Mouse (Mus musculus) CH12.LX (cell line): ENCODE measurements at regions not wholly inside any gene's neighbourhood (a gene's known extent, or its start where the extent isn't known, plus 50 kb on each side); places are given as distances from the start of the nearest gene placed in this dataset.

Source experiments
- DNase-seq: peaks from one replicate; pipeline ENCODE4 v3.0.0-alpha.2; 2013; ENCODE audit errors: extremely low read depth
- H3K27ac ChIP-seq: 2 replicates; pipeline ENCODE4 v1.5.1; 2012; ENCODE audit warnings: low read depth, mild to moderate bottlenecking, control low read depth, moderate library complexity; ENCODE audit not compliant: insufficient read depth
- H3K27me3 ChIP-seq: replicated peaks from 2 replicates; pipeline ENCODE3; 2012; ENCODE audit warnings: inconsistent platforms
- H3K36me3 ChIP-seq, 2 experiments: replicated peaks in 1 of 2; 2 replicates each; pipeline versions ENCODE3 to v1.6.1; 2012; ENCODE audit warnings: inconsistent platforms in 1 of 2, low read length in 1 of 2, mild to moderate bottlenecking in 1 of 2, mixed read lengths in 1 of 2, moderate library complexity in 1 of 2; ENCODE audit not compliant: control insufficient read depth in 1 of 2, insufficient read depth in 1 of 2
- H3K4me1 ChIP-seq, 2 experiments: 2 replicates each; pipeline ENCODE4 v1.6.1; 2012; ENCODE audit warnings: inconsistent platforms in 1 of 2, moderate library complexity in 1 of 2; ENCODE audit not compliant: insufficient read depth in 2 of 2, control insufficient read depth in 1 of 2
- H3K4me2 ChIP-seq: 2 replicates; pipeline ENCODE4 v1.6.1; 2012; ENCODE audit warnings: low read depth, mild to moderate bottlenecking, control low read depth; ENCODE audit not compliant: poor library complexity, insufficient read depth, severe bottlenecking
- H3K4me3 ChIP-seq, 3 experiments: fragments of 150-350 bp in 1 of 3; sonication (generic) in 1 of 3; replicated peaks in 1 of 3; 2 replicates each; pipeline versions ENCODE3 to v1.5.1; 2011 to 2012; ENCODE audit warnings: low read depth in 2 of 3, low read length in 2 of 3, mild to moderate bottlenecking in 2 of 3, moderate library complexity in 2 of 3, control low read depth in 1 of 3, improper control_type of control experiment in 1 of 3, inconsistent platforms in 1 of 3, mixed read lengths in 1 of 3; ENCODE audit not compliant: poor library complexity in 1 of 3
- H3K79me2 ChIP-seq: replicated peaks from 2 replicates; pipeline ENCODE4 v1.6.1; 2012; ENCODE audit warnings: mild to moderate bottlenecking, moderate library complexity; ENCODE audit not compliant: control insufficient read depth, poor library complexity, insufficient read depth, severe bottlenecking; ENCODE audit errors: extremely low read depth
- H3K9ac ChIP-seq: 2 replicates; pipeline ENCODE4 v1.6.1; 2012; ENCODE audit warnings: low read depth, mild to moderate bottlenecking, control low read depth, moderate library complexity; ENCODE audit not compliant: insufficient read depth
- H3K9me3 ChIP-seq: replicated peaks from 2 replicates; pipeline ENCODE3; 2012; ENCODE audit warnings: low read length, inconsistent platforms, mixed read lengths
- CHD1 ChIP-seq: IDR thresholded peaks from 2 replicates; pipeline ENCODE4 v1.6.1; 2012; ENCODE audit warnings: low read depth, low read length, improper control_type of control experiment, inconsistent platforms
- CHD2 ChIP-seq: IDR thresholded peaks from 2 replicates; pipeline ENCODE4 v1.6.1; 2011; ENCODE audit warnings: low read length, improper control_type of control experiment
- CTCF ChIP-seq, 2 experiments: IDR thresholded peaks in 1 of 2; conservative IDR thresholded peaks in 1 of 2; 2 replicates each; pipeline ENCODE4 v1.5.1; 2011 to 2012; ENCODE audit warnings: low read depth in 2 of 2, low read length in 2 of 2, improper control_type of control experiment in 1 of 2, inconsistent platforms in 1 of 2, mild to moderate bottlenecking in 1 of 2, moderate library complexity in 1 of 2
- E2F4 ChIP-seq: IDR thresholded peaks from 2 replicates; pipeline ENCODE4 v1.6.1; 2011; ENCODE audit warnings: low read depth, low read length, improper control_type of control experiment; ENCODE audit not compliant: insufficient replicate concordance
- ETS1 ChIP-seq: conservative IDR thresholded peaks from 2 replicates; pipeline ENCODE4 v1.6.1; 2012; ENCODE audit warnings: low read depth, mild to moderate bottlenecking, inconsistent platforms, low read length, improper control_type of control experiment, moderate library complexity
- GABPA ChIP-seq: IDR thresholded peaks from 2 replicates; pipeline ENCODE4 v1.6.1; 2012; ENCODE audit warnings: low read depth, low read length, improper control_type of control experiment, inconsistent platforms; ENCODE audit not compliant: insufficient replicate concordance
- HCFC1 ChIP-seq: IDR thresholded peaks from 2 replicates; pipeline ENCODE4 v1.6.1; 2012; ENCODE audit warnings: low read depth, mild to moderate bottlenecking, inconsistent platforms, low read length, improper control_type of control experiment
- JUND ChIP-seq: conservative IDR thresholded peaks from 2 replicates; pipeline ENCODE4 v1.6.1; 2011; ENCODE audit warnings: low read depth, low read length, improper control_type of control experiment
- MAZ ChIP-seq: IDR thresholded peaks from 2 replicates; pipeline ENCODE4 v1.6.1; 2012; ENCODE audit warnings: low read depth, mild to moderate bottlenecking, inconsistent platforms, low read length, improper control_type of control experiment, moderate library complexity
- MEF2A ChIP-seq: IDR thresholded peaks from 2 replicates; pipeline ENCODE4 v1.6.1; 2014; ENCODE audit warnings: low read depth, mild to moderate bottlenecking, inconsistent platforms, low read length, improper control_type of control experiment, borderline replicate concordance
- MXI1 ChIP-seq: IDR thresholded peaks from 2 replicates; pipeline ENCODE4 v1.6.1; 2011; ENCODE audit warnings: mild to moderate bottlenecking, low read depth, low read length, improper control_type of control experiment
- MYC ChIP-seq: IDR thresholded peaks from 2 replicates; pipeline ENCODE4 v1.6.1; 2011; ENCODE audit warnings: low read depth, mild to moderate bottlenecking, improper control_type of control experiment, low read length
- NELFE ChIP-seq: IDR thresholded peaks from 2 replicates; pipeline ENCODE4 v1.6.1; 2011; ENCODE audit warnings: low read depth, low read length, improper control_type of control experiment
- NRF1 ChIP-seq: IDR thresholded peaks from 2 replicates; pipeline ENCODE4 v1.6.1; 2014; ENCODE audit warnings: low read depth, mild to moderate bottlenecking, inconsistent platforms, low read length, improper control_type of control experiment, moderate library complexity
- SMC3 ChIP-seq: IDR thresholded peaks from 2 replicates; pipeline ENCODE4 v1.6.1; 2011; ENCODE audit warnings: low read depth, low read length, improper control_type of control experiment
- TCF12 ChIP-seq: IDR thresholded peaks from 2 replicates; pipeline ENCODE4 v1.6.1; 2014; ENCODE audit warnings: low read depth, mild to moderate bottlenecking, inconsistent platforms, low read length, improper control_type of control experiment
- UBTF ChIP-seq: IDR thresholded peaks from 2 replicates; pipeline ENCODE4 v1.6.1; 2012; ENCODE audit warnings: low read depth, mild to moderate bottlenecking, inconsistent platforms, low read length, improper control_type of control experiment, moderate library complexity
- USF2 ChIP-seq: conservative IDR thresholded peaks from 2 replicates; pipeline ENCODE4 v1.6.1; 2011; ENCODE audit warnings: low read depth, low read length, improper control_type of control experiment
- ZC3H11A ChIP-seq: IDR thresholded peaks from 2 replicates; pipeline ENCODE4 v1.6.1; 2012; ENCODE audit warnings: low read depth, mild to moderate bottlenecking, inconsistent platforms, low read length, improper control_type of control experiment
- ZKSCAN1 ChIP-seq: IDR thresholded peaks from 2 replicates; pipeline ENCODE4 v1.6.1; 2012; ENCODE audit warnings: low read depth, inconsistent platforms, low read length, improper control_type of control experiment, borderline replicate concordance
- ZNF384 ChIP-seq: IDR thresholded peaks from 2 replicates; pipeline ENCODE4 v1.6.1; 2012; ENCODE audit warnings: low read depth, low read length, improper control_type of control experiment, inconsistent platforms
- dilution Hi-C: fragments of 300-500 bp; cut with MboI; formaldehyde crosslinking; loops from 2 replicates; pipeline ENCODE4 v1.14.3; 2020; ENCODE audit warnings: low sequenced_read_pairs; ENCODE audit not compliant: extremely low pct_unique_long_range_greater_than_20kb, extremely low pct_ligation_motif_present
- in situ Hi-C: fragments of 300-500 bp; cut with MboI; formaldehyde crosslinking; loops from 3 replicates; pipeline ENCODE4 v1.14.3; 2019; ENCODE audit warnings: low sequenced_read_pairs, low pct_ligation_motif_present, low pct_unique_long_range_greater_than_20kb, mixed read lengths

GRCm38 (mm10) chr11:15698001-15698756 lies 559.3 kb upstream of the Vstm2a start:
- DNase-seq, result no peak
- no peaks in the 10 kb centered on the region for H3K79me2 ChIP-seq
- no peaks in the 10 kb centered on the region for H3K9me3 ChIP-seq
- H3K27ac ChIP-seq, result no peak overlapping the region
- H3K27me3 ChIP-seq, result no peaks in the 10 kb centered on the region
- H3K9ac ChIP-seq, result no peak overlapping the region
- in situ Hi-C loops (no loop called here), dilution Hi-C loops (no loop called here)
- no peak for TF ChIP-seq TCF12
- no peak for TF ChIP-seq ZKSCAN1
- TF ChIP-seq HCFC1, result no peak
- no peak for TF ChIP-seq UBTF
- no peak for TF ChIP-seq MYC
- TF ChIP-seq USF2, result no peak
- TF ChIP-seq NELFE, result no peak
- no peak for TF ChIP-seq GABPA
- no peak for TF ChIP-seq SMC3
- no peak for TF ChIP-seq CHD1
- no peak for TF ChIP-seq MEF2A
- H3K4me3 ChIP-seq, result no peak overlapping the region
- H3K36me3 ChIP-seq, result no peaks in the 10 kb centered on the region
- no peak overlapping the region for H3K4me2 ChIP-seq
- no peaks in the 10 kb centered on the region for H3K4me1 ChIP-seq

GRCm38 (mm10) chr11:15715987-15716386 lies 541.5 kb upstream of the Vstm2a start:
- dilution Hi-C loops, result no loop called here

More at GRCm38 (mm10) chr11:15715987-15716386, 541.5 kb upstream of the Vstm2a start:
- Histone ChIP-seq H3K79me2 (no peaks in the 10 kb centered on the region), H3K9me3 (no peaks in the 10 kb centered on the region), H3K27ac (no peak overlapping the region), H3K9ac (no peak overlapping the region), H3K4me1 (no peaks in the 10 kb centered on the region), H3K4me2 (no peak overlapping the region), H3K27me3 (no peaks in the 10 kb centered on the region), H3K36me3 (no peaks in the 10 kb centered on the region), H3K4me3 (no peak overlapping the region)
- in situ Hi-C loops, result no loop called here
- TF ChIP-seq CHD2 (no peak), E2F4 (no peak), NRF1 (no peak), MXI1 (no peak), MYC (no peak), ZNF384 (no peak), GABPA (no peak), CTCF (conservative IDR thresholded peaks at IDR 0.05 in 1 of 2, IDR thresholded peaks at IDR 0.05 in 1 of 2; ENCODE audit: low read depth in 2 of 2, low read length in 2 of 2) (no peak), MAZ (no peak), HCFC1 (no peak), SMC3 (no peak), JUND (no peak), NELFE (no peak), ETS1 (no peak), UBTF (no peak), ZC3H11A (no peak)
- DNase-seq, result no peak
